Mouse (Mus musculus) urinary bladder, postnatal 14 days (tissue): ENCODE data around the gene Ccdc32.

Source experiments
- DNase-seq: peaks from one replicate; pipeline ENCODE4 v3.0.0; 2021; ENCODE audit warnings: low spot score

The Ccdc32 gene

GRCm38 (mm10) chr2:119014989-119015388, 14.2 kb downstream of the Ccdc32 start:
- DNase-seq, result no peak

GRCm38 (mm10) chr2:119009376-119009775, 19.8 kb downstream of the Ccdc32 start:
- no peak for DNase-seq

- no peak for DNase-seq
Measured at GRCm38 (mm10) chr2:119006886-119007285, 22.3 kb downstream of the Ccdc32 start.

GRCm38 (mm10) chr2:118999025-118999639, 30.1 kb downstream of the Ccdc32 start:
- no peak for DNase-seq

GRCm38 (mm10) chr2:118998115-118998866, 30.9 kb downstream of the Ccdc32 start:
- no peak for DNase-seq

GRCm38 (mm10) chr2:118996798-118997105, 32.4 kb downstream of the Ccdc32 start:
- no peak for DNase-seq

GRCm38 (mm10) chr2:118995919-118996797, 33.0 kb downstream of the Ccdc32 start:
- no peak for DNase-seq

- no peak for DNase-seq
Measured at GRCm38 (mm10) chr2:118995490-118995889, 33.7 kb downstream of the Ccdc32 start.

- no peak for DNase-seq
Measured at GRCm38 (mm10) chr2:118983812-118984211, 45.4 kb downstream of the Ccdc32 start.

- no peak for DNase-seq
Measured at GRCm38 (mm10) chr2:118980841-118981240, 48.4 kb downstream of the Ccdc32 start.

GRCm38 (mm10) chr2:118978064-118978463, 51.1 kb downstream of the Ccdc32 start:
- DNase-seq, result no peak

- DNase-seq, result no peak
Measured at GRCm38 (mm10) chr2:118976941-118977340, 52.3 kb downstream of the Ccdc32 start.

GRCm38 (mm10) chr2:118976282-118976929, 52.8 kb downstream of the Ccdc32 start:
- DNase-seq, result peak; percentile 86

- peak; percentile 4 for DNase-seq
Measured at GRCm38 (mm10) chr2:118975855-118976254, 53.3 kb downstream of the Ccdc32 start.

- DNase-seq, result peak; percentile 84
Measured at GRCm38 (mm10) chr2:118972687-118973376, 56.4 kb downstream of the Ccdc32 start.

GRCm38 (mm10) chr2:118972048-118972447, 57.1 kb downstream of the Ccdc32 start:
- no peak for DNase-seq

GRCm38 (mm10) chr2:118969585-118970147, 59.5 kb downstream of the Ccdc32 start:
- DNase-seq, result no peak
